Comparison of ENCODE assay signal across 32 mouse cellular contexts in genomic region chr3:124011685-124012084, GRCm38 (mm10).
"Had no signal": no experiment of that assay in that cellular context is flagged by ENCODE, and none has a peak within 500 bp of the region (broad histone marks: within the 10 kb centered on the region; RNA-seq: fewer than 3 reads in every experiment).

No protein-coding gene starts in this region.

- H3K4me2 ChIP-seq: limb, embryonic 12.5 days; limb, embryonic 13.5 days; limb, embryonic 15.5 days; liver, embryonic 11.5 days; liver, embryonic 12.5 days; liver, embryonic 13.5 days; liver, embryonic 15.5 days; lung, embryonic 14.5 days; lung, embryonic 15.5 days; midbrain, embryonic 11.5 days; midbrain, embryonic 12.5 days; midbrain, embryonic 13.5 days; midbrain, embryonic 15.5 days; neural tube, embryonic 12.5 days had no signal

- H3K4me1 ChIP-seq: limb, embryonic 10.5 days; limb, embryonic 12.5 days; limb, embryonic 13.5 days; limb, embryonic 15.5 days; liver, embryonic 12.5 days; liver, embryonic 13.5 days; liver, embryonic 15.5 days; lung, embryonic 15.5 days; megakaryocyte, embryonic 14.5 days; midbrain, embryonic 10.5 days; midbrain, embryonic 12.5 days; midbrain, embryonic 13.5 days; midbrain, embryonic 15.5 days; neural tube, embryonic 12.5 days had no signal

- DNase-seq: left cerebral cortex, postnatal 4 days; liver; liver, embryonic 13.5 days; liver, postnatal 0 days; lung, adult 18-20 months; lung, adult 2 months; lung, embryonic 14.5 days; lung, postnatal 10 days; lung, postnatal 14 days; lung, postnatal 36 days; lung, postnatal 4 days; midbrain, embryonic 14.5 days had no signal

- H3K36me3 ChIP-seq: limb, embryonic 10.5 days; limb, embryonic 12.5 days; limb, embryonic 13.5 days; limb, embryonic 15.5 days; liver, embryonic 12.5 days; liver, embryonic 13.5 days; liver, embryonic 15.5 days; lung, embryonic 15.5 days; midbrain, embryonic 10.5 days; midbrain, embryonic 12.5 days; midbrain, embryonic 13.5 days; midbrain, embryonic 15.5 days; neural tube, embryonic 12.5 days had no signal

- H3K9ac ChIP-seq: limb, embryonic 12.5 days; limb, embryonic 13.5 days; limb, embryonic 15.5 days; liver, embryonic 12.5 days; liver, embryonic 13.5 days; liver, embryonic 14.5 days; liver, embryonic 15.5 days; liver, postnatal 0 days; lung, embryonic 14.5 days; lung, embryonic 15.5 days; midbrain, embryonic 12.5 days; midbrain, embryonic 13.5 days; midbrain, embryonic 15.5 days; neural tube, embryonic 12.5 days had no signal

- H3K27ac ChIP-seq: limb, embryonic 10.5 days; limb, embryonic 12.5 days; limb, embryonic 13.5 days; limb, embryonic 15.5 days; liver, embryonic 12.5 days; liver, embryonic 13.5 days; liver, embryonic 14.5 days; liver, embryonic 15.5 days; lung, embryonic 15.5 days; macrophage; midbrain, embryonic 10.5 days; midbrain, embryonic 12.5 days; midbrain, embryonic 13.5 days; midbrain, embryonic 15.5 days; neural tube, embryonic 12.5 days had no signal

- ATAC-seq: liver, embryonic 12.5 days; liver, postnatal 0 days; lung, postnatal 0 days; midbrain, embryonic 13.5 days; midbrain, embryonic 15.5 days; midbrain, embryonic 16.5 days had no signal

- H3K27me3 ChIP-seq: limb, embryonic 12.5 days; limb, embryonic 13.5 days; limb, embryonic 15.5 days; liver, embryonic 12.5 days; liver, embryonic 13.5 days; liver, embryonic 15.5 days; lung, embryonic 15.5 days; megakaryocyte, embryonic 14.5 days; midbrain, embryonic 12.5 days; midbrain, embryonic 13.5 days; midbrain, embryonic 15.5 days; neural tube, embryonic 12.5 days had no signal

- H3K9me3 ChIP-seq: limb, embryonic 10.5 days; limb, embryonic 12.5 days; limb, embryonic 13.5 days; limb, embryonic 15.5 days; liver, embryonic 12.5 days; liver, embryonic 13.5 days; liver, embryonic 15.5 days; lung, embryonic 15.5 days; megakaryocyte, embryonic 14.5 days; midbrain, embryonic 10.5 days; midbrain, embryonic 12.5 days; midbrain, embryonic 13.5 days; midbrain, embryonic 15.5 days; neural tube, embryonic 12.5 days had no signal

- H3K4me3 ChIP-seq: limb, embryonic 10.5 days; limb, embryonic 12.5 days; limb, embryonic 13.5 days; limb, embryonic 15.5 days; liver, embryonic 12.5 days; liver, embryonic 13.5 days; liver, embryonic 15.5 days; lung, embryonic 15.5 days; megakaryocyte, embryonic 14.5 days; midbrain, embryonic 10.5 days; midbrain, embryonic 12.5 days; midbrain, embryonic 13.5 days; midbrain, embryonic 15.5 days; myocyte; neural tube, embryonic 12.5 days had no signal
